Mouse (Mus musculus): Measurements from ENCODE around the gene Akap11.
"Not testable (repeated sequence)": the region's sequence is repeated elsewhere in the genome, so short reads cannot be mapped to it uniquely, and the experiment has no call there.

The Akap11 gene

DNA sequence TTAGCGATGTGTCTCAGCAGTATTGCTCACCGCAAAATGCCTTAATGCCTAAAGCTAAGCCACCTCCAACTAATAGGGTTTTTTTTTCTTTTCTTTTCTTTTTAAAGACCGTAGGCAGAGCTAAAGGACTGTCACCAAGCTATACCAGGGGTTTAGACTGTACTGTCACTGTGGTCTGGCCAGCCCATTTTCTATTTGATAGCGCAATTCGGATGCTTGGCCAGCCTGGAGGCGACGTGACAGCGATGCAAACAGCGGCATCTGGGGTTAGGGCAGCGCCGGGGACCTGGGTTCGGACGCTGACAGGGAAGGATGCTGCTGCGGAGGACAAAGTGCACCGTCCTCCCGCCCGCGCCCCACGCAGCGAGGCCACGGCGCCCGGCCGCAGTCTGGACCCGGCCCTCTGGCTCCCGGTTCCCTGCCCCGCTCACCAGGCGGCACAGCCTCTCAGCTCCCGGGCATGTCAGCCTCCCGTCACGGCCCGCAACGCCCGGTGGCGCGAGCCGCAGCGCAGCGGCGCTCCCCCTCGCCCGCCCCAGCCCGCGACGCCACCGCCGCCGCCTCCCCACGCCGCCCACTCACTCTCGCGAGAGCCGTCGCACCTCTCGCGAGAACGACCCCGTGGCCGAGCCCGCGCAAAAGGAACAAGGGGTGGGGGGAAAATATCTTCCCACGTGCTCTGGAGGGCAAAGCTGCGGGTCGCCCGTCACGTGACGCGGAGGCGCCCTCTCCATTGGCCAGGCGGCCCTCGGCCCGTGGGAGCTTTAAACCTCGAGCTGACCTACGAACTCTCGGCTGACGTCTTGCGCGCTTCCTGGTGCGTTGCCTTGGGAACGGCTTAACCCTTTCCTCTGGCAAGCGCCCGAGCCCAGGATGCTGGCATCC lies at the start of gene Akap11:
Gene Akap11 (minus strand): TSS at position 528 of the 885 bp plus-strand sequence.
- DNase-seq = peak; percentile 98

- no peak for DNase-seq
Observed at GRCm38 (mm10) chr14:78584222-78584621, 47.6 kb upstream of the Akap11 start.

DNA sequence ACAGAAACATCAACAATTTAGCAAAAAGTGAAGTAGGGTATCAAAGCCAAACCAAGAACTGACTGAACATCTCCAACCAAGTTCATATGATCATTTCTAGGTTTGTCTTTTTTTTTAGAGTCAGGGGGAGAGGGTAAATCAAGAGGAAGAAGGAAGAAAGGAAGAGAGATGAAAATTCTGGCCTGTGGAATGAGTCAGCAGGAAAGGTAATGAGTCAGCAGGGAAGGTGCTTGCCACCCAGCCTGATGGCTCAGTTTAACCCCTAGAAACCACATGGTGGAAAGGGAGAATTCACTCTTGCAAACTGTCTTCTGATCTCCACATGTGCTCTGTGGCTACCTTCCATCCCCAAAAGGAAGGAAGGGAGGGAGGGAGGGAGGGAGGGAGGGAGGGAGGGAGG lies 46.6 kb upstream of the Akap11 start:
- no peak for DNase-seq

DNA sequence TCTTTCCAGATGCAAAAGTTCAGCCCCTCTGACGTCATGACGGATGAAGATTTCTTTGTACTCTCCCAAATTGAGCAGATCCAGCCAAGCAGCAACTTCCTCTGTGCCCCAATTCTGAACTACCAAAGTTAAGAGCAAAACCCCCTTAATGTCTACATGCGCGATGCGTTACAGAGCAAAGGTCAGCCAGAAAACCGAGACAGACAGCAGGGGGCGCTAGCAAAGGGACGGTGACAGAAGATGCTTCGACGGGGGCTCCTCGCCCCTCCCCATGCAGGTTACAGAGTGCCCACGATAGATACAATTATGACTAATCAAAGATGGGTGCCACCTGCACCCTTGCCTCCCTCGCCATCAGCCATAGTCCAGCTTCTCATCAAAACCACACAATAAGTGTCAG lies 39.3 kb upstream of the Akap11 start:
- DNase-seq = no peak

GRCm38 (mm10) chr14:78568410-78568809 lies 31.8 kb upstream of the Akap11 start:
- no peak for DNase-seq

GRCm38 (mm10) chr14:78566431-78566830 lies 29.8 kb upstream of the Akap11 start:
- DNase-seq = no peak

GRCm38 (mm10) chr14:78564292-78564691 lies 27.7 kb upstream of the Akap11 start:
- no peak for DNase-seq

- peak; percentile 62 for DNase-seq
Observed at GRCm38 (mm10) chr14:78563211-78563610, 26.6 kb upstream of the Akap11 start.

GRCm38 (mm10) chr14:78562121-78562520 lies 25.5 kb upstream of the Akap11 start:
- DNase-seq = peak; percentile 94

GRCm38 (mm10) chr14:78559042-78559441 lies 22.4 kb upstream of the Akap11 start:
- DNase-seq = no peak

DNA sequence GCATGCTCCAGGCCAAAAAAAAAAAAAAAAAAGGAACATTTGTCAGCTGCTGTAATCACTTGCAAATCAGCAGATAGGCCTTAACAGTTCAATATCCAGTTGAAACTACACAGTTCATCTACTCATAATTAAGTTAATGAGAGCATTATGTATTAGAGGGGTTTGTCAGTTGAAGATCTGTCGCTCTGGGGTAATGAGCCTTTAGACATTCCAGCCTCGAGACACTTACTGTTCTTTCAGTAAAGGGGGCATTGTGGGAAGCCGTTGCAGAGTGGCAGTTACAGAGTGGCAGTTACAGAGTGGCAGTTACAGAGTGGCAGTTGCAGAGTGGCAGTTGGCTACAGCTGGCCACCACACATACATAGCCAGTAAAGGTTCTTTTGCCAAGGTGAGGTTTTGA lies 18.2 kb upstream of the Akap11 start:
- not testable (repeated sequence) for DNase-seq

DNA sequence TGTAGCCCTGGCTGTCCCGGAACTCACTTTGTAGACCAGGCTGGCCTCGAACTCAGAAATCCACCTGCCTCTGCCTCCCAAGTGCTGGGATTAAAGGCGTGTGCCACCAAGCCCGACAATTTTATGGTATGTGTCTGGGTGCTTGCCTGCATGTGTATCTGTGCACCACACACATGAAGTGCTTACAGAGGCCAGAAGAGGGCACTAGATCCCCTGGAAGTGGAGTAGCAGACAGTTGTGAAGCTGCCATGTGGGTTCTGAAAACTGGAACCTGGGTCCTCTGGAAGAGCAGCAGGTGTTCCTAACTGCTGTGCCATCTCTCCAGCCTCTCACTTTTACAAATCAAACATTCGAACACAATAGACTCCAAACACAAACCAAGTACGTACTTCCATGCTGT lies 17.1 kb upstream of the Akap11 start:
- no peak for DNase-seq

DNA sequence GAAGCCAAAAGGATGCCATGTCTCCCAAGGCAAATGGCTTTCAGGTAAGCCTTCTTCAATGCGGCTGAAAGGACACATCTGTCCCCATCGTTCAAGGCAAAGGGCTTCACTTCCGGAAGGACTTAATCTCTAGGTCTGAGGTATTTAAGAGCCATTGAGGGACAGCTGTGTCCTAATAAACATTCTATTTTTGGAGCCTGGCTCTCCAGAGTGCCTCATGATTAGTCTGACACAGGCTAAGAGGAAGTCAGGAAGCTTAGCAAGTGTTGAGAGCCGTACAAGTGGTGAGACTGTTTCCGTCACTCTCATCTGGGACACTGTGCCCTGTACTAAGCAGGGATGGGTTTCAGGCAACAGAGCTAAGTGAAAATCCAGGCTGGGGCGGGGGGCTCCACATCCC lies 12.2 kb upstream of the Akap11 start:
- no peak for DNase-seq

- no peak for DNase-seq
Observed at GRCm38 (mm10) chr14:78541319-78541718, 4.7 kb upstream of the Akap11 start.

DNA sequence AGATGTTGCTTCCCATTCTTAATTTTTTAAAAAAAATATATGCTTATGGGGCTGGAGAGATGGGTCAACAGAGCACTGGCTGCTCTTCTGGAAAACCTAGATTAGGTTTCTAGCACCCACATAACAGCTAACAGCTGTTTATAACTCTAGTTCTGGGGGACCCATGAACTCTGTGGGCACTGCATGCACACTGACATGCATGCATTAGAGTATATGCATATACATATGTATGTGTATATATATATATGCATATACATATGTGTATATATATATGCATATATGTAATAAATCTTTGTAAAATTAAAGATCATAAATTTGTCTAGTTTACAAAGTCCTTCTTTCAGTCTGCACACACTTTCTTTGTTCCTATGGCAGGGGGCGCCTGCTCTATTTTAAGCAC lies 3.2 kb upstream of the Akap11 start:
- DNase-seq = no peak

DNA sequence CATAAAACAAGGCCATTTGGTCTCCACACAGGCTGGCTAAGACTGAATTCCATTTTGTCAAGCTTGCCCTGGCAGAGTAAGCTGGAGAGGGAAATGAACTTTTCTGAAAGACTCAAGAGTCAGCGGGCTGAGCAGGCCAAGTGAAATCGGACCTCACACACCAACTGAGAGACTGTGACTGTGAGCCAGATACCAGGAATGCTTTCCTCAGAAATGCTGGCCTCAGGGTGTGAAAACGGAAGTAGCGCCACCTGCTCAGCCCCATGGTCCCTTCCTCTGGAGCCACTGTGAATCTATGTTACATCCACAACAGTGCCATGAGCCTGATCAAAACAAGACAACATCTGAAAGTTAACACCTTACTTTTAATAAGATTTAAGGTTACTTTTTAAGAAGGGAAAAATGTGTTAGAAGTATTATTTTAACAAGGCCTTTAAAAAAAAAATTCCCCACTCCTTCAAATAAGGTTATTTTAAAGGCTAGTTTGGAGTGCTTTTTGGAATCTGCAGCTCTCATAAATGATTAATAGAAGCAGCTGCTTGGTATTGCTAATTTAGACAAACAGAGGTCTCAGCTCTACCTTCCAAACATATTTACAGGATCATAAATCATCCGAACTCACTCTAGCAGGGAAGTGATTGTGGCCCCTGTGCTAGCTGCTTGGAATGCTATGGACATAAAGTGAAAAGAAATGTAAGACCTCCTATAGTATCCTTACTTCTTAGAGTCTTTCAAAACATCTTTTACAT lies 2.1 kb upstream of the Akap11 start:
- DNase-seq = peak; percentile 73

DNA sequence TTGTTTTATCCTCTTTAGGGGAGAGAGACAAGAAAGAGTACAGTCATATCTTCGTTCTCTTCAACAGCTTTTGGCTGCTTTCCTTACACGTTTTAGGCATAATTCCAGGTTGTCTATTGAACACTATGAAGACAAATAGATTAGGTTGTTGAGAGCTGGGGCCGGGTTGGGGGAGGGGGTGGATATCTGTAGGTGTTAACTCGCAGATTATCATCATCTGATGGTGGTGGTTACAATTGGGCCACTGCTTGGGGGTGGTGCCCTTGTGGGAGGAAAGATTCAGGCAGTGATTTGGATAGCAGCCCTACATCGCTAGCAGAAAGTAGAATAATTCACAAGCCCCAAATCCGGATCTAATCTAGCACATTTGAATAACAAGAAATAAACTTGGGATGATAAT lies 943 bp upstream of the Akap11 start:
- no peak for DNase-seq

GRCm38 (mm10) chr14:78535366-78535765 lies 1.2 kb downstream of the Akap11 start:
- no peak for DNase-seq

GRCm38 (mm10) chr14:78534651-78535050 lies 2.0 kb downstream of the Akap11 start:
- no peak for DNase-seq

GRCm38 (mm10) chr14:78533701-78534100 lies 2.9 kb downstream of the Akap11 start:
- no peak for DNase-seq

GRCm38 (mm10) chr14:78532345-78532744 lies 4.3 kb downstream of the Akap11 start:
- no peak for DNase-seq

DNA sequence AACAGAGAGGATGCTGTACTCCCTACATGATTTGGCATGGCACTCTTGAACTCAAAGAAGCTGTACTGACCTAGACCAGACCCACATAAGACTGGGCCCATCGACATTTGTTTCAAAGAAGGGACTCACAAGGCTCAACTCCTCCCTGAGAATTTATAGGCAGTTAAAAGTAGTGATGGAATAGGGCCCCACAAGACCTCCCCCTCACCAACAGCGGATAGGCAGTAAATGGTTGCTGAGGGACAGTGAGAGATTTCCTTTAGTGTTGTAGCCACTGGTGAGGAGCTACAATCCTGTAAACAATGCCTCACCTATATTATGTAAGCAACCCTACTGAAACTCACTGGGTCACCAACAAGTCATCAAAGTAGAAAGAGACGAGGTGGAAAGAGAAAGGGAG lies 6.4 kb downstream of the Akap11 start:
- DNase-seq = no peak

DNA sequence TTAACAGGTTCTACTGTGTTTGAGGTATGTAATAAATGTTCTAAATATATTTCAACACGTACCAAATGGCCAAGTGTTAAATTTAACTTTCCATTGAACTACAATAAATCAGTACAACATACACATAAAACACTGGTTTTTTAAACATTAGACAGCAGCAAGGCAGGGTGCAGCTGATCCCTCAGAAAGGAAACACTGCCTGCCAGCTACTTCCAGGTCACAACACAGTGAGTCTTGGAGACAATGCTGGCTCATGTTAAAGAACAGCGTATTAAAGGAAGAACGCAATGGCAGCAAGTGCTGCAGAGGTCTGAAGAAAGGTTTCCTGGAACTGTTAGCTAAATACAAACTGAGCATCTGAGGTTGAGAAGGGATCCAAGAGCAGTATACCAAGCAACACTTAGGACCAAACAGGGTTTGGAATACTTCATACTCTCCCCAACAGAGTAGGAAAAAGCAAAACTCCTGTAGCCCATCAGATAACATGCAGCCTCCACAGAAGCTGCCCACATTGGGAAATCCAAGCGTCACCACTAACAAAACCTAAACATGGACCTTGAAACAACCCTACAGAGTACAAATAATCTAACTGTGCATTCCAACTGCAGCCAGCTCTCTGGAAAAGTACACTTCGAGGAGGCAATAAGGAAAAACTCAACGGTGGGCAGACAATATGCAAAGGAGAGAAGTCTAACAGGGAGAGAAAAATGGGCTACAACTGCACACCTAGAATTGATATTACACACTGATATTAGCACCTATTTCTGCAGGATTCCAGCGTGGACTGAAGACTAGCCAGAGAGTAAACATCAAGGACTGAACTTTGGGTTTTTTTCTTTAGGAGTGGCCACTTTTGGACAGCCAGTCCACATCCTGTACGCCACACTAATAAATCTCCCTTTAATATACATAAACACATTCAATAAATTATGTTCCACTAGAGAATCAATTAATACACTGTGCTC lies 7.9 kb downstream of the Akap11 start:
- no peak for DNase-seq
